ENCODE assay signal across 7 mouse cellular contexts in genomic region chr3:142708181-142708848, GRCm38 (mm10). TPM values are rescaled to one million over a fixed set of nuclear protein-coding genes. Genes with fewer than 3 reads are reported as not detected.
DNase-seq lines count a peak whose midpoint lies in the region; ATAC-seq and TF ChIP-seq lines count a peak whose summit lies in the region.
"Not testable (repeated sequence)": the region's sequence is repeated elsewhere in the genome, so short reads cannot be mapped to it uniquely, and the experiment has no call there.

No protein-coding gene starts in this region.

- not testable (repeated sequence) for H3K9ac ChIP-seq in forebrain, embryonic 15.5 days (replicated peaks); heart, embryonic 11.5 days (ENCODE audit: low read depth, low read length); hindbrain, embryonic 16.5 days (ENCODE audit: low read depth, low read length); kidney, embryonic 16.5 days (replicated peaks; ENCODE audit: low read length); lung, postnatal 0 days (replicated peaks; ENCODE audit: low read depth); midbrain, postnatal 0 days (replicated peaks; ENCODE audit: low read length, poor library complexity, severe bottlenecking)

- peak; percentile 53 for ATAC-seq in forebrain, embryonic 15.5 days (replicated peaks)
- not testable (repeated sequence) for ATAC-seq in heart, embryonic 11.5 days (replicated peaks; ENCODE audit: insufficient number of reproducible peaks, low FRiP score, low TSS enrichment)
- ATAC-seq in hindbrain, embryonic 16.5 days = peak; percentile 25; the same call in 1 of the 2 replicates
- 0 out of 2 replicates have a peak, but pooled peaks have one; percentile 43 for ATAC-seq in kidney, embryonic 16.5 days (ENCODE audit: low FRiP score, low TSS enrichment)
- peak; percentile 12; the same call in 1 of the 2 replicates for ATAC-seq in lung, postnatal 0 days
- 0 out of 2 replicates have a peak, but pooled peaks have one; percentile 32 for ATAC-seq in midbrain, postnatal 0 days (ENCODE audit: low FRiP score)

- H3K27me3 ChIP-seq in E14TG2a.4 (ENCODE audit: insufficient read depth, low read length); forebrain, embryonic 15.5 days; heart, embryonic 11.5 days (ENCODE audit: control insufficient read depth, insufficient read depth, low read length); hindbrain, embryonic 16.5 days (replicated peaks; ENCODE audit: control insufficient read depth, insufficient read depth, low read length); kidney, embryonic 16.5 days (ENCODE audit: insufficient read depth, low read length); lung, postnatal 0 days (replicated peaks; ENCODE audit: insufficient read depth, low read length); midbrain, postnatal 0 days (ENCODE audit: insufficient read depth, low read length): not testable (repeated sequence)

- not testable (repeated sequence) for H3K4me2 ChIP-seq in forebrain, embryonic 15.5 days (replicated peaks); hindbrain, embryonic 16.5 days (ENCODE audit: low read length); kidney, embryonic 16.5 days (replicated peaks; ENCODE audit: low read depth, low read length); lung, postnatal 0 days (replicated peaks; ENCODE audit: low read depth, low read length); midbrain, postnatal 0 days (ENCODE audit: low read depth, low read length, poor library complexity, severe bottlenecking)
- peak overlapping the region; percentile 11; the same call in 1 of the 2 replicates for H3K4me2 ChIP-seq in heart, embryonic 11.5 days

- H3K36me3 ChIP-seq in E14TG2a.4 (ENCODE audit: insufficient read depth, low read length); forebrain, embryonic 15.5 days; heart, embryonic 11.5 days (ENCODE audit: control insufficient read depth, insufficient read depth, low read length); hindbrain, embryonic 16.5 days (ENCODE audit: control insufficient read depth, insufficient read depth, low read length); kidney, embryonic 16.5 days (ENCODE audit: insufficient read depth, low read length); lung, postnatal 0 days (ENCODE audit: insufficient read depth, low read length); midbrain, postnatal 0 days (ENCODE audit: insufficient read depth, low read length): not testable (repeated sequence)

- 0 out of 2 replicates have a peak overlapping the region, but pooled peaks have one; percentile 13 for H3K4me3 ChIP-seq in E14TG2a.4 (replicated peaks; ENCODE audit: low read length)
- not testable (repeated sequence) for H3K4me3 ChIP-seq in forebrain, embryonic 15.5 days; heart, embryonic 11.5 days (ENCODE audit: low read depth, low read length); hindbrain, embryonic 16.5 days (ENCODE audit: low read length); kidney, embryonic 16.5 days (ENCODE audit: low read length); lung, postnatal 0 days (ENCODE audit: low read depth, low read length); midbrain, postnatal 0 days (ENCODE audit: low read depth, low read length)

- H3K9me3 ChIP-seq in E14TG2a.4 (ENCODE audit: low read length); forebrain, embryonic 15.5 days; heart, embryonic 11.5 days (replicated peaks; ENCODE audit: control insufficient read depth, low read length); hindbrain, embryonic 16.5 days (ENCODE audit: control insufficient read depth, low read length); kidney, embryonic 16.5 days (ENCODE audit: low read length); lung, postnatal 0 days (ENCODE audit: low read length); midbrain, postnatal 0 days (ENCODE audit: low read length): not testable (repeated sequence)

- TF ChIP-seq CTCF in E14TG2a.4 (conservative IDR thresholded peaks at IDR 0.05; ENCODE audit: low read length); lung, postnatal 0 days (IDR thresholded peaks at IDR 0.05); midbrain, postnatal 0 days (IDR thresholded peaks at IDR 0.05): not testable (repeated sequence)

- not testable (repeated sequence) for H3K27ac ChIP-seq in forebrain, embryonic 15.5 days (replicated peaks); heart, embryonic 11.5 days (ENCODE audit: low read depth, low read length); hindbrain, embryonic 16.5 days (ENCODE audit: low read depth, low read length); kidney, embryonic 16.5 days (ENCODE audit: low read length); lung, postnatal 0 days (ENCODE audit: low read length); midbrain, postnatal 0 days (ENCODE audit: low read depth, low read length)

- TF ChIP-seq EP300 in lung, postnatal 0 days (IDR thresholded peaks at IDR 0.05) = not testable (repeated sequence)

- H3K4me1 ChIP-seq in E14TG2a.4 (replicated peaks; ENCODE audit: low read depth, low read length) = peaks cover 40% of the 10 kb centered on the region
- H3K4me1 ChIP-seq in forebrain, embryonic 15.5 days; heart, embryonic 11.5 days (ENCODE audit: control insufficient read depth, insufficient read depth, low read length); hindbrain, embryonic 16.5 days (ENCODE audit: control insufficient read depth, insufficient read depth, low read depth, low read length); kidney, embryonic 16.5 days (ENCODE audit: insufficient read depth, low read length); lung, postnatal 0 days (ENCODE audit: insufficient read depth, low read depth, low read length); midbrain, postnatal 0 days (ENCODE audit: insufficient read depth, low read length): not testable (repeated sequence)

- not testable (repeated sequence) for DNase-seq in lung, postnatal 0 days (ENCODE audit: low spot score); midbrain, postnatal 0 days (ENCODE audit: low spot score)

- WGBS in forebrain, embryonic 15.5 days = 85% methylated on average over 13 of the region's 13 CpGs
- WGBS in heart, embryonic 11.5 days (ENCODE audit: insufficient replicate concordance) = 76% methylated on average over 13 of the region's 13 CpGs
- WGBS in hindbrain, embryonic 16.5 days = 87% methylated on average over 13 of the region's 13 CpGs
- WGBS in kidney, embryonic 16.5 days = 82% methylated on average over 13 of the region's 13 CpGs
- WGBS in lung, postnatal 0 days = 79% methylated on average over 11 of the region's 13 CpGs
- WGBS in midbrain, postnatal 0 days = 87% methylated on average over 13 of the region's 13 CpGs

RNA-seq across cellular contexts. Expression of gene Kyat3, which starts 7.5 kb away (rescaled TPM):
- 5.2 and 5.3 TPM in 2 replicates for polyA plus RNA-seq in forebrain, embryonic 15.5 days (2015; fragmentation: Nextera tagmentation; extraction: Ambion mirVana)
- polyA plus RNA-seq in heart, embryonic 11.5 days (2014; fragmentation: Nextera tagmentation; extraction: Ambion mirVana) = 9.5 and 11.3 TPM in 2 replicates
- 6.3 and 7.8 TPM in 2 replicates for polyA plus RNA-seq in hindbrain, embryonic 16.5 days (2015; fragmentation: Nextera tagmentation; extraction: Ambion mirVana)
- 24.6 and 28.0 TPM in 2 replicates for polyA plus RNA-seq in kidney, embryonic 16.5 days (2015; fragmentation: Nextera tagmentation; extraction: Ambion mirVana)
- polyA plus RNA-seq in lung, postnatal 0 days (2015; fragmentation: Nextera tagmentation; extraction: Ambion mirVana) = 4.6 and 5.7 TPM in 2 replicates
- total RNA-seq in midbrain, postnatal 0 days (2014; rRNA removed) = 3.1 and 4.7 TPM in 2 replicates
- 5.1 and 5.6 TPM in 2 replicates for polyA plus RNA-seq in midbrain, postnatal 0 days (2015; fragmentation: Nextera tagmentation; extraction: Ambion mirVana)

RNA-seq across cellular contexts. Expression of gene Gtf2b, which starts 56.5 kb away (rescaled TPM):
- 91.7 and 93.1 TPM in 2 replicates for polyA plus RNA-seq in forebrain, embryonic 15.5 days (2015; fragmentation: Nextera tagmentation; extraction: Ambion mirVana)
- polyA plus RNA-seq in heart, embryonic 11.5 days (2014; fragmentation: Nextera tagmentation; extraction: Ambion mirVana) = 59.2 and 61.4 TPM in 2 replicates
- polyA plus RNA-seq in hindbrain, embryonic 16.5 days (2015; fragmentation: Nextera tagmentation; extraction: Ambion mirVana) = 67.0 and 68.1 TPM in 2 replicates
- 80.8 and 82.9 TPM in 2 replicates for polyA plus RNA-seq in kidney, embryonic 16.5 days (2015; fragmentation: Nextera tagmentation; extraction: Ambion mirVana)
- 79.6 and 80.0 TPM in 2 replicates for polyA plus RNA-seq in lung, postnatal 0 days (2015; fragmentation: Nextera tagmentation; extraction: Ambion mirVana)
- 29.5 and 38.7 TPM in 2 replicates for total RNA-seq in midbrain, postnatal 0 days (2014; rRNA removed)
- 45.6 and 51.2 TPM in 2 replicates for polyA plus RNA-seq in midbrain, postnatal 0 days (2015; fragmentation: Nextera tagmentation; extraction: Ambion mirVana)
